28 mouse cellular contexts compared by ENCODE assay signal in genomic region chr10:116537495-116537894, GRCm38 (mm10). TPM values are rescaled to one million over a fixed set of nuclear protein-coding genes. Genes with fewer than 3 reads are reported as not detected.
DNase-seq lines count a peak whose midpoint lies in the region; ATAC-seq and TF ChIP-seq lines count a peak whose summit lies in the region.
"Had no signal": no experiment of that assay in that cellular context is flagged by ENCODE, and none has a peak within 500 bp of the region (broad histone marks: within the 10 kb centered on the region; RNA-seq: fewer than 3 reads in every experiment).

No protein-coding gene starts in this region.

- no peaks in the 10 kb centered on the region for H3K9me3 ChIP-seq in lung, embryonic 15.5 days
- H3K9me3 ChIP-seq in lung, postnatal 0 days (ENCODE audit: low read length), result no peaks in the 10 kb centered on the region
- H3K9me3 ChIP-seq: embryonic facial prominence, embryonic 13.5 days; embryonic facial prominence, embryonic 15.5 days; forebrain, embryonic 10.5 days; forebrain, embryonic 12.5 days; G1E had no signal

- no peak overlapping the region for H3K4me3 ChIP-seq in lung, embryonic 15.5 days
- H3K4me3 ChIP-seq in lung, adult 2 months (replicated peaks; ENCODE audit: extremely low read depth, low read depth, low read length), result no peak overlapping the region
- H3K4me3 ChIP-seq in lung, postnatal 0 days (ENCODE audit: low read depth, low read length), result no peak overlapping the region
- H3K4me3 ChIP-seq: embryonic facial prominence, embryonic 13.5 days; embryonic facial prominence, embryonic 15.5 days; erythroblast, embryonic 14.5 days; forebrain, embryonic 10.5 days; forebrain, embryonic 12.5 days had no signal

- no peak for TF ChIP-seq POLR2A in lung, adult 2 months (IDR thresholded peaks at IDR 0.05; ENCODE audit: borderline replicate concordance, extremely low read depth, low read depth, low read length)

- no peak overlapping the region for H3K4me2 ChIP-seq in lung, embryonic 15.5 days
- H3K4me2 ChIP-seq in lung, postnatal 0 days (replicated peaks; ENCODE audit: low read depth, low read length), result no peak overlapping the region
- H3K4me2 ChIP-seq: embryonic facial prominence, embryonic 13.5 days; embryonic facial prominence, embryonic 15.5 days; forebrain, embryonic 12.5 days had no signal

- 77% methylated on average over 3 of the region's 3 CpGs for WGBS in lung, embryonic 15.5 days
- 62% methylated on average over 3 of the region's 3 CpGs for WGBS in lung, adult 2 months
- WGBS in lung, postnatal 0 days, result 67% methylated on average over 3 of the region's 3 CpGs

- TF ChIP-seq EP300 in lung, postnatal 0 days (IDR thresholded peaks at IDR 0.05), result peak; percentile 95

- no peaks in the 10 kb centered on the region for H3K27me3 ChIP-seq in lung, embryonic 15.5 days
- no peaks in the 10 kb centered on the region for H3K27me3 ChIP-seq in lung, postnatal 0 days (replicated peaks; ENCODE audit: insufficient read depth, low read length)
- H3K27me3 ChIP-seq: CH12.LX; embryonic facial prominence, embryonic 13.5 days; embryonic facial prominence, embryonic 15.5 days; forebrain, embryonic 12.5 days; Patski had no signal

- peak; percentile 35; the same call in 1 of the 2 replicates for ATAC-seq in lung, embryonic 15.5 days (ENCODE audit: borderline replicate concordance, extremely low read depth, low FRiP score, low TSS enrichment)
- ATAC-seq in lung, postnatal 0 days, result peak; percentile 95
- ATAC-seq: activated CD4-positive, CD25-positive, alpha-beta regulatory T cell, adult 4 months; CD4-positive, CD25-positive, alpha-beta regulatory T cell, adult 4 months; forebrain, embryonic 14.5 days; forebrain, embryonic 16.5 days had no signal

- no peak for TF ChIP-seq CTCF in lung, adult 2 months (IDR thresholded peaks at IDR 0.05; ENCODE audit: insufficient read depth, low read length)
- TF ChIP-seq CTCF in lung, postnatal 0 days (IDR thresholded peaks at IDR 0.05), result no peak

- peak overlapping the region; percentile 49; the same call in 1 of the 2 replicates for H3K27ac ChIP-seq in lung, embryonic 15.5 days
- peak overlapping the region; percentile 86 for H3K27ac ChIP-seq in lung, postnatal 0 days (ENCODE audit: low read length)
- H3K27ac ChIP-seq: embryonic facial prominence, embryonic 13.5 days; embryonic facial prominence, embryonic 15.5 days; forebrain, embryonic 10.5 days; forebrain, embryonic 12.5 days had no signal

- H3K36me3 ChIP-seq in lung, embryonic 15.5 days, result no peaks in the 10 kb centered on the region
- H3K36me3 ChIP-seq in lung, postnatal 0 days (ENCODE audit: insufficient read depth, low read length), result no peaks in the 10 kb centered on the region
- H3K36me3 ChIP-seq: embryonic facial prominence, embryonic 15.5 days; forebrain, embryonic 10.5 days; forebrain, embryonic 12.5 days had no signal

- H3K9ac ChIP-seq in lung, embryonic 15.5 days, result no peak overlapping the region
- H3K9ac ChIP-seq in lung, postnatal 0 days (replicated peaks; ENCODE audit: low read depth), result no peak overlapping the region
- H3K9ac ChIP-seq: embryonic facial prominence, embryonic 13.5 days; embryonic facial prominence, embryonic 15.5 days; forebrain, embryonic 12.5 days had no signal

- DNase-seq in lung, adult 2 months, result no peak
- DNase-seq in lung, postnatal 0 days (ENCODE audit: low spot score), result peak; percentile 86
- no peak for DNase-seq in lung, postnatal 4 days
- DNase-seq in lung, postnatal 36 days, result peak; percentile 58
- DNase-seq: adrenal gland, adult 2 months; adrenal gland, postnatal 10 days; adrenal gland, postnatal 25 days; B cell, adult 2 months; cerebellum, adult 11 months; cerebellum, adult 18-20 months; cerebellum, adult 8-10 months; cerebellum, adult 9-11 months; cerebellum, postnatal 14 days; cerebellum, postnatal 36 days; embryo, embryonic 11 days had no signal

- H3K4me1 ChIP-seq in lung, embryonic 15.5 days, result peaks cover 24% of the 10 kb centered on the region
- peaks cover 5% of the 10 kb centered on the region for H3K4me1 ChIP-seq in lung, adult 2 months (ENCODE audit: control insufficient read depth, insufficient read depth, low read length)
- H3K4me1 ChIP-seq in lung, postnatal 0 days (ENCODE audit: insufficient read depth, low read depth, low read length), result no peaks in the 10 kb centered on the region; the same call in none of the 2 replicates

RNA-seq across cellular contexts. Expression of gene Cnot2, which starts 43.8 kb away (rescaled TPM):
- 103 and 104 TPM in 2 replicates for polyA plus RNA-seq in lung, embryonic 15.5 days (2015; fragmentation: Nextera tagmentation; extraction: Ambion mirVana)
- 18.6 and 30.9 TPM in 2 replicates for polyA plus RNA-seq in lung, adult 2 months (2012; rRNA removed)
- polyA plus RNA-seq in lung, postnatal 0 days (2015; fragmentation: Nextera tagmentation; extraction: Ambion mirVana), result 47.3 and 55.7 TPM in 2 replicates

Comparison
In these comparisons a context has a peak if more than half of its experiments do, and no peak if none do; other contexts are left out.
1. DNase-seq: peak in lung, postnatal 0 days (single experiment) and lung, postnatal 36 days (single experiment); none in lung, adult 2 months (single experiment) and lung, postnatal 4 days (0 of 2).